Mouse (Mus musculus) adrenal gland, adult (tissue): ENCODE measurements at regions not wholly inside any gene's neighbourhood (a gene's known extent, or its start where the extent isn't known, plus 50 kb on each side); places are given as distances from the start of the nearest gene placed in this dataset.

ENCODE experiments used
- DNase-seq, 2 experiments: peaks; one replicate each; pipeline ENCODE4 v3.0.0; 2022 to 2023; ENCODE audit warnings: low spot score in 1 of 2; ENCODE audit not compliant: inconsistent age in 2 of 2

DNA sequence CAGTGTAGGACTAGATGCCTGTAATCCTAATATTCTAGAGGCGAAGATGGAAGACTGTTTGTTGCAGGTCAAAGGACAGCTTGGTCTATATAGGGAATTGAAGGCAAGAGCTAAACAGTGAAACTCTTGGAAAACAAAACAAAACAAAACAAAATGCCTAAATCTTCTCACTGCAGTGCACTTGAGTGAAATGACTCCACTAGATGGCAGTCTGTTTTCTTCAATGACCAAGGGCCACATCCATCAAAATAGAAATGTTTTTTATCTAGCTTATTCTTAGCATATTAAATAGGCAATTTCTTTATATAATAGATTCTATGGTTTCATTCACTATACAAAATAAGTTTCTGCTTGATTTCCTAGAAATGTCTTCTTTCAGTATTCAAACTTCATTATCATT, 279.7 kb downstream of the Tex13c3 start:
- DNase-seq, result peak in 1 of 2 experiments; percentile 25

DNA sequence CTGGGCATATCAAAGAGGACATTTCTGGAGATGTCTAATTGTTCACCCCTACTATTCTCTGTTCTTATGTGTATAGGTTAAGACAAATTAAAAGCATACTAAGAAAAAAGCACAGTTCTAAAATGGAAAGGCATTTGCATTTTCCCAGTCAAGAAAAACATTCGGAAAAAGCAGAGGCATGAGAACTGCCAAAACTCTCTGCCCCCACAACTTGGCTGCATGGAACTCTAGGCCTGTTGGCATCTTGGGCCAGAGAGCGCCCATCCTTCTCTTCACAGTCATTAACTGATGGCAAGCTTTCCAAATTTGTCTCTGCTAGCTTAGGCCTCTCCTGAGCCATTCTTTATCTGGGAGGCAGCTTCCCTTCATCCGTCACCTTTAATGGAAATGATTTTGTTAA, 281.6 kb downstream of the Tex13c3 start:
- DNase-seq, result no peak

DNA sequence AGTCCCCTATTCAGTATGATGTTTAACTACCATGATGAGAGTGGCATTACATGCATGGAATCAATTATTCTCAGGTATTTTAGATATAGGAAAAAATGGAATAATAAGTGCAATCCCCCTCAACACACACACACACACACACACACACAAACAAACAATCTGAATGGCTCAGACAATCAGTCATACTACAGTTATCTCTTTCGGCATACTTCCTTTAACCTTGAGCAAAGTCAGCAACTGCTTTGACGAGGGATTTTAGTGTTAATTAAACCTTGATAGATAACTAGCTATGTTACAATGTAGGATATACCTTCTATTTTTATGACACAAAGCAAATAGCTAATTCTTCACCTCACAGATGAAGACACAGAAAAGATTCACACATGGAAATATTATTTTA, 312.1 kb downstream of the Tex13c3 start:
- DNase-seq, result no peak

DNA sequence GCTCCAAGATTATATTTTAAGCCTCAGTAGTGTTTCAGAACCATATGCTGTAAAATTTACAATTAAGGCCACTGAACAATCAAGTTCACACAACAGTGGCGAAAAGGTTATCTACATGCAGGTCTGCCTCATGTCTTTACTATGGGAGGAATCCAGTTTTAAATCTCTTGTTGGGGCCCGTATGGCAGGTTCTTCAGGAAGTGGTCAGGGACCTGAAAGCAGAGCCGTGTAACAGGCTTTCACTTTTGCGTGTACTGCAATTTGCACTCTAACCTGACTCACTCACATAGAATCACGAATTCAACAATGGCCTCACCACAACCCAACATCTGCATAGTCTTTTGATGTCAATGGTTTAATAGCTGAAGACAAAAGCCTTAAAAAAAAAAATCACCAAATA, 312.6 kb downstream of the Tex13c3 start:
- DNase-seq, result peak in 1 of 2 experiments; percentile 59

DNA sequence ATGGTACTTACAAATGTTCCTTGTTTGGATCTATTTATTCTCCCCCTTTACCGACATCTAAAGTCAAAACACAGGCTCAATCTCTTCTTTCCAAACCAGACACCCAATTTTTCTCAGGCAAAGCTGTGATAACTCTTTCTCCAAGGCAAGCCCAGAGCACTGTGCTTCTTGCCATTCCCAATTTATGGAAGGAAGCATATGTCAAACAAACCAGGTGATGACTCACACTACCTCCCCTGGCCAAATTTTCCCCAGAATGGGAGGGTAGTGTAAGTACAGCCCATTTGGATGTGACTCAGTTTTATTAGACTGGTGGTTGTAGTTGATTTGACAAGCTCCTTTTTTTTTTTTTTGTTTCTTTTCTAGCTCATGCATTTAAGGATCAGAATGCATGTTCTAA, 313.0 kb downstream of the Tex13c3 start:
- DNase-seq, result peak in 1 of 2 experiments; percentile 69

DNA sequence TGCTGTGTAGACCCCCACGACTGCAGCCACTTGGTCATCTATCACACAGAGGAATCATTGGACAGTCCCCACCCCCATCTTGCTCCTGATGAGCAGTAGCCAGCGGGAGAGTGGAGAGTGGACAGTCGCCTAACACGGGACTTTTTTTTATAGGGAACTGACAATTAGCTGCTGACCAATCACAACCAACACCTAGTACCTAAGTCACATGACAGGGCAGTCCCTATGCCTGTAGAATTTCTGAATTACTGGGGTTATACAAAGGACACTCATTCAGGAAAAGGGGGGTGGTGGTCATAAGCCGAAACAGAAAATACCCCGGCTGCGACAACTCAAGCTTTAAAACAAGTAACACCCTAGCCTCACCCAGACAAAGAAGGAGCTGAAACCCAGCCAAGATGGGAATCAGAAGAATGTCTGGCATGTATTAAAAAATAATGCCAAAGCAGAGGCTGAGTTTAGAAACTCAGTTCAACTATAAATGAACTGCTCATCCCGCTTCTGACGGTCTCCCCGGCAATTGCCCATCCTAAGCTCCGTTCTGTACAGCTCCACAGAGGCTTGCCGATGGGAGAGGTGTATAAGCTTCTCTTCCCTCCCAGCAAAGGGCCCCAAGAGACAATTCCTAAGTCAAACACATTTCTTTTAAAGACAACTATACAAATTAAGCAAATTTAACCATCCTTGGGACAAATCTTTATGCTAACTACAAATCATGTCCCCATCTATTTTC, 313.8 kb downstream of the Tex13c3 start:
- peak; percentile 44 to 87 for DNase-seq

DNA sequence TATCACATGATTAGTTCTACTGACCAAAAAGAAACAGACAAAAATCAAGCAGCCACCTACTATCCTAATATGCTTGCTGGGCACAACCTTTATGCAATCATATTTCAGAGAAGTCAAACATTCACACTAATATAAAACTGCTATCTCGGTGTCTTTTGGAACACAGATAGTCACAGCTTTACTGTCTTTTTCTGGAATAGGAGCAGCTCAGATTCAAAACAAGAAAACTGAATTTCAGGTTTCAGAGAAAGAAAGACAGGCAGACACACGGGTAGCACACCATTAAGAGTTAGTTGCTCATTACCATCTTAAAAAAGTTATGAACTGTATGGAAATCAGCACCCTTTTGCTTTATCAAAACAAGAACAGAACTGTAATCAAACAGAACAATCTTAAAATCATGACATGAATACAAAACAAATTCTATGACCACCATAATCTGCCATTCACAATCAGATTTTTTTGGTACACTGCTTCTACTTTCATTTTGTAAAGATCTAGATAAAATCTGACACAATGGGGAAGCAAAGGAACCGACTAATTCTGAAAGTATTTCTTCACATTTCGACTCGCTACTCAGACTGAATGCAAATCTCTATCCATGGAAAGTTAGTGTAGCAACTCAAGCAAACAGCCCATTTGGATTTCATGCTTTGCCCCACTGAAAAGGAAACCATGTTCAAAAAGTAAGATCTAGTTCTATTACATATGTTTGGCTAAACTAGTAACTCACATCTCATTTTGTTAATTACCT, 315.1 kb downstream of the Tex13c3 start:
- DNase-seq, result peak in 1 of 2 experiments; percentile 61

DNA sequence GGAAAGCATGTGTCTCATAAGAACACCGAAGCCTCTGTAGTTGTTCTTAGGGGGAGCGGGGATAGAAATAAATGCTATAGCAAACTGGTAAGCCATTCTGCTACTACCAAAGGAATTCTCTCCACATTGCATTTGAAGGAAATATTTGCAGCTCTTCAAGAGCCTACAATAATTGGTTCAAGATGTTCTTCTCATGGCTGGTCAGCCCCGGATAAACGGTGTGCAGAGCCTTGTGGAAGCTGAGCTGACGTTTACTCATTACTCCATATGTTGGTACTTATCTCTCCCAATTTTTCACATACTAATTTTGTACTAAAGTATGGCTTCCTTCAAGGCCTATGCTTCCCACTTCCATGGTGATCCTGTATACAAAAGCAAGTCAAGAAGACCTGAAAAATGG, 317.0 kb downstream of the Tex13c3 start:
- no peak for DNase-seq

DNA sequence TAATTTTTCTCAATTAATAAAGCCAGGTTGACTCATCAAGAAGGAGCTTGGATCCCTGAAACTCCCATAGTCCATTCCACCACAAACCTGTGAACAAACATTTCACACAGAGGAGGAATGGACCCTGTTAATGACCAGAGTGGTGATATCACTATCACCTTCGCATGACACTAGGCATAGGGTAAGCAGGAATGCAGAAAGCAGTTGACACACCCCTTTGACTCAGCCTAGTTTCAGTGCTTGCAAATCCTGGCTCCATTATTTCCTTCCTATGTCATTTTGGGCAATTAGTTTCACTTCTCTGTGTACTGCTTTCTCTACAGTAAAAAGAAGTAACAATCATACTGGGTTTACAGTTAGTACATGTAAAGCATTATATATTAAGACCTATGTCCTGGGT, 318.2 kb downstream of the Tex13c3 start:
- DNase-seq, result peak in 1 of 2 experiments; percentile 55

DNA sequence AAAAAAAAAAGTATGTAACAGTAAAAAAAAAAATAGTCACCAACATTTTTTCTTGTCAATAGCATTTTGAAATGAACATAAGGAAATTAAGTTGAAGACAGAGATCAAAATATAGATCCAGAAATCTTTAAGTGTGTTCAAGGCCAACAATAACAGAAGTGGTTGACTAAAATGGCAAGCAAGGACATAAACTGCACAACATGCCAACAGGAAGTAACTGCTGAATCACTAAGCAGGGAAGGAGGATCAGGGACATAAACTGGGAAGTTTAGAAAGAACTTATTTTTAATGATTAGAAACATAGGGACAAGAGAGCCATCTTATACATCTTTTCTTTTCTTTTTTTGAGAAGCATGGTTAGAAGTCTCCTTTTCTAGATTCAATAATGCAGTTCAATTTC, 318.8 kb downstream of the Tex13c3 start:
- DNase-seq, result peak in 1 of 2 experiments; percentile 33

DNA sequence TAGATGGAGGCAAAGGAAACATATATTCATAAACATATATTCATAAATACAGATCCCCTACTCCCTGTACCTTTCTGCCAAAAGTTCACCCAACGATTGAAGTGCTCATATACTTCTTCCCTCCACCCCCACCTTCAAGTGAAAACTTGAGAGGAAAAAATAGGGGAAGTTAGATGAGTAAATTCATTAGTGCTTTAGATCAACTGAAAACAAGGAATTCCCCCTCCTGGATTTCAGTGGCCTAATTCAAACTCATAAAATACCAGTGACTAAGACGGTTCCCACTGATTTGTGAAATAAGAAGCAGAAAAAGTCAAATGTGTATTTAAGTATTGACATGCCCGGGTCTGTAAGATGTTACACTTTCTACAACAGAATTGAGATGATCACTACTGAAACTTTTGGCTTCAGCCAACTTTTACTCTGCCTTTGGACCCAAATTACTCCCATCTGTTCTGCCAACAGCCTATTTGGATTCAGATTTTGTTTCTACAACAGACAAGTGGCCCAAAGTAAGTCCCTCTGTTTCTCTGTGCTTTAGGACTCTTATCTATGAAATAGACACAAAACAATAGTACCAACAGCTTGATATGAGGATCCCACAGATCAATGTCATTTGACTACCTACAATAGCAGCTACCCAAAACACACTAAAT, 320.7 kb downstream of the Tex13c3 start:
- no peak for DNase-seq

DNA sequence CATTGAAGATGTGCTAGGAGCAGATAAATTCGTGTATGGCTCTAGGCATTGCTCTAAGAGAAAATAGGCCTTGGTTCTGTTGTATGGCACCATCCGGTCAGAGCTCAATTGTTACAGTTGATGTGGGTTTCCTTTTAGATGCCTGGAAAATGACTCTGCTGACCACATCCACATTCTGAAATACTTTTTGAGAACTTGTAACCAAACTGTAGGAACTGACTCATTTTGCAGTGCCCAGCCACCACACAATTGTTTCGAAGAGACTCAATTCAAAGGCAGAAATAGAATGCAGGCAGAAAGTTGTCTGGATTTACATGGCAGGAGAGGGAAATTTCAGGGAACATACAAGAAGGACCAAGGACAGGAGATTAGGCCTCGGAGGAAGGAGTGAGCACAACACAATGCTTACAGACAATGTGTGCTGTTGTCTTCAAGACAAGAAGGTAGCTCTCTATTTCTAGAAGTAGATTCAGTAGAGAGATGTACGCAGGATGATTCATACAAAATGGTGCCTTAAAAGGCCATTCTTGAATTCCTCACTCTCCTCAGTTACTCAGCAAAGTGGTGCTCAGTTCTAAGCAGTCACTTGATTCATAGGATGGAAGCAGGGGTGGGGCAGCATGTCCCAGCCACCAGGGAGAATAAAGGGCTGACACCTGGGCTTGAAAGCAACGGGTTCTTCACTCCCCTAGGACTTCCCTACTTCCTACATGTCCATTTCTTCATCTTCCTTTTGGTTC, 323.5 kb downstream of the Tex13c3 start:
- no peak for DNase-seq

DNA sequence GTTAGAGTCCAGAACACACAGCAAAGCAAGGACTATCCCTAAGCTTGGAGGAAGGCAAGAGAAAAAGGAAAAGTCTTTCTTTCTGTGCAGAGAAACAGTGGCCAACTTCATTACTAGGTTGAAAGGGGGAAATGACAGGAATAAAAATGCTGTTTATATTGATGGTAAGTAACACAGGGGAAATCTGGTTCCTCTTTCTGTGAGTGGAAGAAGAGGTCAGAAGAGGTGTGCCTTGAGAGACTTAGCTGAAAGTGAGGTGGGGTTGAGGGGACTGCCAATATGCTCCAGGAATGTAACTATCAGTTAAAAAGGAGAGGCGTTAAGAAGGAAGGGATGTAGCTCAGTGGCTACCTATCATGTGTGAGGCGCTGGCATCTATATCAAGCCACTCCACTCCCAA, 327.5 kb downstream of the Tex13c3 start:
- no peak for DNase-seq

DNA sequence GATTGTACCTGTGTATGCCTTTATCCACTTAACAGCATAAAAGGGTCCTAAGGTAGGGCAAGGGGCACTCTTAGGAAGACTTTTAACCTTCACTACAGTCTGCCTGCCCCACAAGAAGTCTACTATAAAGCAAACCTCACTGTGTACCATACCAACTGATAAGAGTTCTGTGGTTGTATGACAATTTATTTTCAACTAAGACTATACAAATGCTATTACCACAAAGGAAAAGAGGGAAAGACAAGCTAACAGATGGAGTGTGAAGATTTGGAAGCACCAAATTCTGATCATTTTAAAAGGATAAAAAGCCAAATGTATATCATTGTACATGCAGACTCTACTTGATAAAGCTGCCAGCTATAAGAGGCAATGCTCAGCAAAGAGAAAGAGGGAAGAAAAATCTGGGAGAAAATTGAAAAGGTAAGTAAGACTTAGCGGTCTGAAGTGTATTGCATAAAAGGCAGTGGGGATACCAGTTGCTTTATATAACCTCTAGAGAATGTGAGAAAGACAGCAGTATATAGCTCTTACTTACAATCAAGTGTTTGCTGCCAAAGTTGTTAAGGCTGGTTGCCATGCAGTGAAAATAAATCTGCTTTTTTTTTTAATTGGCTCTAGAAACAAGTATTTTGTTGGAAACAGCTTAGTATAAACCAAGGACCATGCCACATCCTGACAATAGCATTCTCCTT, 328.8 kb downstream of the Tex13c3 start:
- no peak for DNase-seq

DNA sequence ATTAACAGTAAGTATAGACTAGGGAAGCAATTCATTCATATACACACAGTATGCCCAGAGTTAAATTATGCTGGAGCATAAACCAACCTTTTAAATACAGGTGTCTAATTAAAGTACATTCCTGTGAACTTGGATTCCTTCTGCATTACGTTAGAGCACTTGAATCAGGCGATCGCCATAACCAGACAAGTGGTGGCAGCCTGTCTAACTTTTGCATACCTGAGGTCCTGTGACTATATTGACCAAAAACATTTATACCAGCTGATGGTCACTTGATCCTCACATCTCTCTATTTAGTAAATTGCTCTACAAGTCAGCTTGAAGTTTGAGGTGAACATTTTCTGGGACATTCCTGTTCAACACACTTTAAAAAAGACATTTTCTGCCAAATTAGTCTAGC, 330.5 kb downstream of the Tex13c3 start:
- no peak for DNase-seq

DNA sequence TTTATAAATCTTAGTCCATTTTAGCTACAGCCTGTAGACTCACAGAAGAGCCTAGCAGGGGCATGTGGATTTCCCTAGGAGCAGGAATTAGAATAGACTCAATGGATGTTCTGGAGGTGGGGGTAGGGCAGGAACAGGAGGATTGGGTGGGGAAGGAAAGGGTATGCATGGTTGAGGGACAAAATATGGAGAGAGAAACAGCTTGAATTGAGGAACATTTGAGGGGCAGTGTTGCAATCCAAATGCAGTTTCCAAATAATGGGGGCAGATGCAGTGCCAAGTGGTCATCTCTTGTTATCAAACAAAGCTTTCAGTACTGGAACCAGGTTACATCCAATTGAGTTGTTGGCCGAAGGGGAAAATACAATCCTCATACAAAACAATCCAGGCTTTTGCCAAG, 332.4 kb downstream of the Tex13c3 start:
- DNase-seq, result no peak

DNA sequence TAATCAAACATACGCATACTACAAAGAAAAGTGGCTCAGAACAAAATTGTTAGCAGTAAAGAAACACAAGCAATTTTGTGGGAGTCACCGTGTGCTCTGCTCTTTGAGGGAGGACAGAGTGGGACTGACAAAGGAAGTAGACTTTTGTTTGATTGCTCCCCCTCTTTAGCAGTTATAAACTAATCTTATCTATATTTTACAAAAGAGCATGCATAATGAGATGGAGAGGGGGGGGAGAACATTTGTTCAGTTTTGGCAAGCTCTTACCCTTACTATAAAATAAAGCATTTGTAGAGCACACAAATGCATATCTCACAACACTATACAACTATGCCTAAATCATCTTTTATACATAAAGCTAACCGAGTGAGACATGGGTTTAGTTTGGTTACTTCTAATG, 332.9 kb downstream of the Tex13c3 start:
- DNase-seq, result no peak

DNA sequence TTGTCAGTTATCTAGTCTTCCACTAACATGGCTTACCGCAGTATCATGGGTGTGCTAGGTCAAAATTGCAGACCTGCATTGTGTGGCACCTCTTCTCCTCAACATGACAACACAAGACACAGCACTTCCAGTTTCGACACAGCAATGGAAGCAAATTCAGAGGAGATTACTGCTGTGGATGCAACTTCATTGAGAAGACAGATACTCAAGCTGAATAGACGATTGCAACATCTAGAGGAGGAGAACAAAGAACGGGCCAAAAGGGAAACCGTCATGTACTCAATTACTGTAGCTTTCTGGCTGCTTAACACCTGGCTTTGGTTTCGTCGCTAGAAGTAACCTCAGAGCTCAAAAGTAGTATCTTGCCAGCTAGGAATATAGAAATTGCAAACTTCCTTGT, 368.4 kb downstream of the Tex13c3 start:
- DNase-seq, result no peak

DNA sequence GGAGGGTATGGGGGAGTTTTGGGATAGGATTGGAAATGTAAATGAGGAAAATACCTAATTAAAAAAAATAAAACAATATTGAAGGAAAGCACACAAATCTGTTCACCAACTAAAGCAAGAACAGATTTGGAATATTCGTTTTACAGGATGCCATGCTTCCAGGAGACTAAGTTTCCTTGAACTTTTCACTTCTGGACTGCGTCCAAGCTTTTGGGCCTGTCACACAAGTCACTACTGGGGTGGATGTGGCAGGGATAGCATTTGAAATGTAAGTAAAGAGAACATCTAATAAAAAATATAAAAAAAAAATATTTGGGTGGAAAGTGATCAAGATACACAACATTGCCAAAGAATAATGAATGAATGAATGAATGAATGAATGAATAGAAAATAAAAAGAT, 378.2 kb downstream of the Tex13c3 start:
- peak; percentile 30 to 69 for DNase-seq

DNA sequence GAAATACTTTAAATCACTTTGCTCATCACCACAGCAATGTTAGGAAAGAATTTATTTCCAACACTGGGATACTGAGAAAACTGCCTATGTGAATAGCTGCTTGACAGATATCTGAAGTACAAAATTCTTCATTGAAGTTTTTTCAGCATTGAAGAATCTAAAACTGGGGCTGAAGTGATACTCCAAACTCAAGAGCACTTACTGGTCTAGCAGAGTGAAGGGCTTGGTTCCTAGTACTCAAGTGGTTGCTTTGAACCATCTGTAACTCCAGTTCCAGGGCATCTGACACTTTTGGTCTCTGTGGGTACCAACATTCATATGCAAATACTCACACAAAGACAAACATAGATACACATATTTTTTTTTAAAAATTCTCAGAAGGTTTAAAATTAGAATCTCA, 385.2 kb downstream of the Tex13c3 start:
- no peak for DNase-seq

DNA sequence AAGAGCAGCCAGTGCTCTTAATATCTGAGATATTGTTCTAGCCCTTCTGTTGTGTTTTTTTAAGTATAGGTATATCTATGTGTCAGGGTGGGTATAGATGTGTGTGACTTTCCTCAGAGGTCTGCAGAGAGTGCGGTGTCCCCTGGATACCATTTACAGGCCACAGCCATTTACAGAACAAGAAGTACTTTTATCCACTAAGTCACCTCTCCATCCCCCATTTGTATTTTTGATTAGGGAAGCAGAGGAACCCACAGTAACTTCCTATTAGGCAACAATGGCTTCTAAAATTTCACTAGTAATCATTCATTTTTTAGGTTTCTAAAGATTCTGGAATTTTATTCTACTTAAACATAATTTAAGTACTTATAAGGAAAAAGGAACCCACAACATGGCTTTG, 396.7 kb downstream of the Tex13c3 start:
- no peak for DNase-seq
